Mouse (Mus musculus): ENCODE results near the gene Rhof.

Rhof gene

GRCm38 (mm10) chr5:123147569-123147968 lies 15.1 kb upstream of the Rhof start:
- DNase-seq, result no peak

GRCm38 (mm10) chr5:123146357-123146756 lies 13.9 kb upstream of the Rhof start:
- no peak for DNase-seq

DNA sequence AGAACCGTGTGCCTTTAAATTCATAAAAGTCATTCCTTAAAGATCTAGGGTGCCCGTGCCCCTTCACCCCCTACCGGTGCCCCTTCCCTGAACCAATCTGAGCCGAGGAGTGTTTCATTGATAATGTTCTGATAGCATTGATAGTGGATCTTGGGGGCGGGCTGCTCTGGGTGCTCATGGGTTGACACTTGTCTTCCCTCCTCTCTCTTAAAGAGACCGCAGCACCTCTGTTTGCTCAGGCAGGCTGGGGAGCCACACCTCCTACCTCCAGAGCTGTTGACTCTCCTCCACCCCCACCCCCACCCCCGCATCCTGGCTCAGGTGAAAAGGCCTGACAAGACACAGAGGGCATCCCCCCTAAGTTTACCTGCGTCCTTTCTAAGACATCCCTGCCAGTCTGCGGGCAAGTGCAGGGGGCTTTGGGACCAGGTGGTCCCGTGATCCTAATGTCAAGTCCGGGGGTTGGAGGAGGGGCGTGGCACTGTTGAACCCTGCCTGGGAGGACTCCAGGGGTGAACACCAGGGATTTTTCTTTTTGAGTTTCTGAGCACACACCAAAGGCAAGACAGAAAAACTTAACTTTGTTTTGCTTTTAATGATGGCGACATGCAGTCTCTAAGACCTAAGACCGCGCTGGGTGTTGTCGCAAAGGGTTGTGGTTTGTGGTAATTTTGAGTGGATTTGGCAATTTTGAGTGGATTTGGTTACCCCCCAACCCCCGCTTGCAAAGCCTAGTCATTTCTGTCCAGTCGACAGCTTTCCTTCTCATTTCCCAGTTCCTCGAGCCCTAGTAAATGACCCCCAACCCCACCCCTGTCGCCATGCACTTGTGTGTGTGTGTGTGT lies 12.5 kb upstream of the Rhof start:
- no peak for DNase-seq

DNA sequence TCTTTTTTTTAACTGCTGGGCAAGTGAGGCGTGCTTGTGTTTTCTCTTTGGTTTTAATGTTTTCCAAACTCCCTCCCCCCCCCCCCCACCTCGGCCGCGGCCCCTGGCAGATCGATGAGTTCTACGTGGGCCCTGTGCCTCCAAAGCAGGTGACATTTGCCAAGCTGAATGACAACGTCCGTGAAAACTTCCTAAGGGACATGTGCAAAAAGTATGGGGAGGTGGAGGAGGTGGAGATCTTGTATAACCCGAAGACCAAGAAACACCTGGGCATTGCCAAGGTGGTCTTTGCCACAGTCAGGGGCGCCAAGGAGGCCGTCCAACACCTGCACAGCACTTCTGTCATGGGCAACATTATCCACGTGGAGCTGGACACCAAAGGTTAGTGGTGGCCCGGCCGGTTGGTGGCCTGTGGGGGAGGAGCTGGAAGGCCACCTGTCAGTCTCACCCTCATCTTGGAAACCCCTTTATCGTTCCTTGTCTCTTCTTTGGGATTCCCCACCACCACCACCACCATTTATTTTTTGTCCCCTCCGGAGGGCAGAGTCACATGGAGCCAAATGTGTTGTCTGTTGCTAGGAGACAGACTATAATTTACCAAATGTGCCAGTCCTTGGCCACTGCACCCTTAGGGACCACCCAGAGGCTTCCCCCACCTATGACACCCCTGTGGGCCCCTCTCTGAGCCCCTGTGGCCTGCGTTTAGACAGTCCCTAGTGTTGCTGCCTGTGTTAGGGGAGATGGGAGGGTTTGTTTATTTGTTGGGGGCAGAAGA lies 11.7 kb upstream of the Rhof start:
- no peak for DNase-seq

DNA sequence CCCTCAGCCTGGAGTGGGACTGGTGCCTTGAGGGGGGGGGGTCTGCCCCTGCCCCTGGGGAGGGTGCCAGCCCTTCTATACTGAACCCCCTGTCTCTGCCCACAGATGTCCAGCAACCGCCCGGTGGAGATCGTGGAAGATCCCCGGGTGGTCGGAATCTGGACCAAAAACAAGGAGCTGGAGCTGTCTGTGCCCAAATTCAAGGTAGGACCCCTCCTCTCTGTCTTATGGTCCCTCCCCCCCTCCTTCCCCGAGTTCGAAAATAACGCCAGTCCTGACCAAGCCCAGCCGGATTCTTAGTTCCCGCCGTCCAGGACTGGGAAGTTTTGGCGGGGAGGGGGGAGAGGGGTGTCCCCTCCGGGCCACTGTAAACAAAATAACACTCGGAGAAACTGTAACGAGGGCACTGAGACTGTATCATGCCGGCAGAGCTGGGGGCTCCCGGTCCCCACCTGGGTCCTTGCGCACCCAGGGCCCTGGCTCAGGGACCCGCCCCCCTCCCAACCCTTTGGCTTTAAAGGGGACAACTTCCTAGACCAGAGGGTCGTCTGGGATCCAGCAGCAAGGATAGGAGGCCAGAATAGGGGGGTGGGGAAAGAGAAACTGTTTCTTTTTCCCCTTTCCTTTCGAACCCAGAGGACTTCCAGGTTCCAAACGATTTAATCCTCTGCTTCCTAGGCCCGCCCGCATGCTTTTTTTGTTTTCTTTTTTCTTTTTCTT lies 10.9 kb upstream of the Rhof start:
- peak in 1 of 2 experiments; percentile 35 for DNase-seq

GRCm38 (mm10) chr5:123142161-123143157 lies 10.0 kb upstream of the Rhof start, which contains the start of gene Setd1b:
Setd1b (plus strand) TSS chr5:123142193.
- DNase-seq, result peak; percentile 59 to 62

GRCm38 (mm10) chr5:123141555-123142160 lies 9.2 kb upstream of the Rhof start:
- DNase-seq, result peak in 1 of 2 experiments; percentile 52

DNA sequence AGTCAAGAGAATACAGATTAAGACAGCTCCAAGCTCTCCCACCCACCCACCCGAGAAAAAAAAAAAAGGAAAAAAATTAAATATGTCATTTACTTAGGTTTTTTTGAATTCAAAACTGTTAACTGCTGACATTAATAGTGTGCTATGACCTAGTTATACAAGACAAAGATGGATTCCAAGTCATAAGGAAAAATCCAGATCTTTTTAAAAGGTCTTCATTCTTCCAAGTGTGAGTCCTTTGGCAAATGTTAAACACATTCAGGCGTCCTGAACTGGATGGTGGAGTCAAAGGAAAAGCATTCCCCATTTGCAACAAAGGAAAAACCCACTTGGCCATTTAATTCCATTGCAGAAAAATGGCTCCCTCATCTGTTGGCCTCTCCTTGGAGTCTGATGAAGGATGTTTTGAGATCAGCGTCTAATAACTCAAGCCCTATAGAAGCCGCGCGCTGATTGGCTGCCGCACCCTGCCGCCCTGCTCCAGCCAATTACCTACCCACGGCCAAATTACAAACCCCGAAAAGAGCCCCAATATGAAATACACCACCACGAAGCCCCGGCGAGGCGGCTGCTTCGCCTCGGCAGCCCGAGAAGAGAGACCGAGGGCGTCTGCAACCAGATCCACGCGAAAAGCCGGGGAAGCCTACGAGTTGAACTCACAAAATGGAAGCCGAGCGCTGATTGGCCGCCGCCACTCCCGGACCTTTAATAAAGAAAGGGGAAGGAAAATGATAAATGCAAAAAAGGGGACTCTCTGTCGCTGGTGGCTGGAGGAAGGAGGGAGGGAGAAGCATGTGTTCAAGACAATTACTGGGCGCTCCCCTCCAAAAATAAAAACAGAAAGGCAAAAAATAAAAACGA lies 8.4 kb upstream of the Rhof start:
- peak; percentile 91 to 92 for DNase-seq

DNA sequence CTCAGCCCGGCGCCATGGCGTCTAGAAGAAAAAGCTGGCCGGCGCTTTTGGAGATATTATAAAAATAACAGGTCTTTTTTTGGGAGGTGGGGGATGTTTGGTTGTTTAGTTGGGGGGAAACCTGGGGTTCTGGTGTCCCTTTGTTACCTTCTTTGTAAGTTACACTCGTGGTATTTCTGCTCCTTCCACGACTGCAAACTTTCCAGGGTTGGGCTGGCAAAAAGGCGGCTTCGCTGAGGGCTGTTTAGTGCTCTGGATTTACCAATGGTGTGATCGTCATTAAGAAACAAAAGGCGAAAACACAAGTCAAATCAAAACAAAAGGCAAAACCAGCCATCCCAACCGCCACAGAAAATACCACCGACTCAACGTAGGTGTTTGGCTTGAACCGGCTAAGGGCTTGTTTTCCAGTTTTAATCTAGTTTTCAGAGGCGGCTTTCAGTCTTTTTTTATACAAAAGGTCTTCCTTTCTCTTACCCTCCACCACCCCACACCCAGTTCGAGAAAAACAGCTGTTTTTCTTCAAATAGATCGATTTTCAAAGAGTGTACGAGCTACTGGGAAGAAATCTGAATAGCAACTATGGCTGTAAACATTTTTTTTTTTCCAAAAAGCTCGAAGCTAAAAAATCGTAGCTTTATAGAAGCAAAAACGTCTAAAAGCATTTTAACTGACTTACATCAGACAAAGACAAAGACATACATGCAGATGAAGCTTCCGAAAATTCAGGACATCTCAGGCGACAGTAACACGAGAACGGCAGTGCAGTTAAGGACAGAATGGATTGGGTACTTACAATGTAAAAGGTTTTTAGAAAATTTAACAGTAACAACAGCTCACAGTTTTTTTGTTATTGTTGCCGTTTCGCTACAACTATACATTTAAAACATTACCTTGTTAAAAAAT lies 7.5 kb upstream of the Rhof start:
- DNase-seq, result peak in 1 of 2 experiments; percentile 21

- DNase-seq, result peak; percentile 73 to 75
Observed at GRCm38 (mm10) chr5:123138953-123139721, 6.6 kb upstream of the Rhof start.

DNA sequence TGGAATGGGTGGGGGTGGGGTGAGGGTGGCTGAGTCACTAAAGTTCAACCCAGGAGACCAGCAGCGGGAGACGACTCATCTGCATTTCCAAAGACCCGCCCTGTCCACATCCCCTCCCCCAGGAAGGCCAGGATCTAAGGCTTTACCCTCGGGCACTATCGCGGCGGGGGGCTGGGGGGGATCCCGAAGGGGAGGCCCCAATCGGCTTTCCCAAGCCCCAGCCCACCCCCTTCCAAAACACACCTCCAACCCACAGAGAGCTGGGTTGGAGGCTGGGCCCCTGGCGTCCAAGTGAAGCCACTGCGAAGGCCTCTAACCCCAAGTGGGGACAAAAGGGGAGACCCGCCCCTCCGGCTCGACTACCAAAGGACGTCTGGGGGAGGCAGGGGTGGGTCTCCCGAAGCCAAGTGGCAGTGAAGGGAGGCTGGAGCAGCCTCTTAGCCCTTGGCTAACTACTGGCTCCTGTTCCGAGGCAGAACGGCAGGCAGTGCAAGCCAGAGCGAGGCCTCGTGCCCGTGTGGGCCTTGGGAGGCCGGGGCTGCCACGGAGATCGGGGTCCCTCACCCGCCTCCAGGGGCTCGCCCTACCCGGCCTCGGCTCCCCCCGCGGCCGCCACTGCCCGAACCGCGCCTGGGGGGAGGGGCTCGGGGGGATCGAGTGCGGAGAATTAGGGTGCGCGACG lies 5.9 kb upstream of the Rhof start:
- DNase-seq, result peak; percentile 53

- no peak for DNase-seq
Observed at GRCm38 (mm10) chr5:123137910-123138229, 5.4 kb upstream of the Rhof start.

DNA sequence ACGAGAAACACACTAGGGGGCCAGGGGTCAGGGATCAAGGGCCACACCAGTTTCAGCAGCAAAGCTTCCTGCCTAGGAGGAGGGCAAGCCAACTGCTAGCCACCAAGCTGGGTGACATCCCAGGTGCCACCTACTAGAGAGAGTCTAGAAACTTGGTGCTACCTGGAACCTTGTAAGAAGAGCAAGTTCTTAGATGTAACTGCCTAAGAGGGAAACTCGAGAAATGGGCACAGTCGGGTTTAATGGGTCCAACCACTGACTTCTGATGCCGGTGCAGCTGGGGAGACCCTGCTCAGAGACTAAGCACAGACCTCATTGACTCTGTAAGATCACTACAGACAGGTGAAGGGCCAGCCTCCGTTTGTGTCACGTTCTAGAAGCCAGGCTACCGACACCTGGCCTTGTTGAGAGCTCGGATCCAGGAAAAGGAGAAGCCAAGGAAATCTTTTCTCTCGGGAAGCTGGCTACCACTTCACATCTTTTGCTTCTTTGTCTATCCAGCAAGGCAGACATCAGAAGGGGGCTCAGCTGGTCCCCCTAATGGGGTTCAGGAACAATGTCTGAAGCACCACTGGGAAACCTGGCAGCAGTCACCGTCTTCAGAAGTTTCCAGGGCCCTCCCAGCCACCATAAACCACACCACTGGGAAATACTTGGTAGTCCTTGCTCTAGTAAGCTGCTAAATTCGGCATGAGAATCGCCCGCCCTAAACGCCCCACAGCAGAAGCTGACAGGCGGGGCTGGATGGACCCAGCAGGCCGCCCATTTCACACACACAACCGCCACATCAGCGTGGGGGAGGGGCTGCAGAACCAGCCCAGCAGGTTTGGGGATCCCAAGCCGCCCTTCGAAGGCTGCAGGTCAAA lies 4.8 kb upstream of the Rhof start:
- DNase-seq, result peak; percentile 44 to 46

DNA sequence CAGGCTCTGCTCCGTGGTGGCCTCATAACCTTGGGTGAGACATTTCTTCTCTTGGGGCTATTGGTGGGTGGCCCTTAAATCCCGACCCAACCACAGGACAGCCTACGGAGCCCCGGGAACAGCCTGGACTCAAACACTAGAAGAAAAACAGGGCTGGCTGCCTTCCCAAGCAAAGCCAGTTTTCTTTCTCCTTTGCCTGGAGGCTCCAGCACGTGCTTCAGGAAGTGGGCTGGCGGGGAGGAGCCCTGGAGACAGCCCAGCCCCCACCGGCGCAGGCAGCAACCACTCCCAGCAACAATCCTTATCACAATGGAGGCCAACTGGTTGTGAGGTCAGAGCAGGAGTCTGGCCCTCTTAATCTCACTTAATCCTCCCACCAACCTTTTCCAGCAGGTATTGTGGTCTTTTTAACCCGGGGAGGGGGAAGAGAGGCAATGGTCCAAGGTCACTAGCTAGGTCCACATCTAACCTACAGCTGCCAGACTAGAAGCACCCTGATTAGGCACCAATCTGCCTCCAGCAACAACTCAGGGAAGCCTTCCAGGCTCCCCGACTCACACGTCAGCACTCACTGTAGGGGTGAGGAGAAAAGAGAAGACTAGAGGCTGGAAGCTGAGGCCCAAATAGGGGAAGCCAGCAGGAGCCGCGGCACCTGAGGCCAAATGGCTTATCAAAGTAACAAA lies 4.0 kb upstream of the Rhof start:
- DNase-seq, result peak; percentile 51 to 55

DNA sequence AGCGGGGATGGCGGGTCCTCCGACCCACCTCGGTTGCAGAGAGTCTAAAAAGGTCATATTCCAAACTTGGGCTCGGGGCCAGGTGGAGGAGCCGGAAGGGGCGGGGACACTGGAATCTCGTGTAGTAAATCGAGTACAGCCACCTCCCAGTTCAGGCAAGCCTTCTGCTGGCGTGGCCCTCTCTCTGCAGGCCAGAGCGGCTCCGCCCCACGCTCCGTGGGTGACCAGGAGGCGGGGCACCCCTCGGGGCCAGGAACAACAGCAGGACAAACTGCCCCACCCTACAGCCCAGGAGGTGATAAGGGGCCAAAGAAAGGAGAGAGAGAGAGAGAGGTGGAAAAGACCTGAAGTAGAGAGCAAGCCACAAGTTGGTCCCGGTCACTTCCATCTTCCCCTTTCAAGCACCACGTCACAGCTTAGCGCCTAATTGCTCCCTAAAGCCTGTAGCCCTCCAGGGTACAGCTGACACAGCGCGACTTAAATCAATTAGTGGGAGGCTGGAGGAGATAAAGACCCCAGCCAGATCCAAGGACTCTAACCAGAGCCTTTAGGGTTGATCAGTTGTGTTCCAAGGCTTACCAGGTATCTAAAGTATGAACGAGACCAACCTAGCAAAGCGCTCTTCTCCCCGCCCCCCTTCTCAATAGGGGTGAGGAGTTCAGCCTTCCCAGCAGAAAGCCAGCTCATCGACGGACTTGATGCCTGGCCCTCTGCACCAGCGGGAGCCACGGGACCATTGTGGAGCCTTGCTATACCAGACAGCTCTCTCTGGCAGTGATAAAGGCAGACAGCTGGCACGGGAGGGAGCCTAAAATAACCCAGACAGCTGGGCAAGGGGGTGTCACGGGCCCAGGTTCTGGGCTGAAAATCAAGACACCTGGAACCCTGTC lies 3.2 kb upstream of the Rhof start:
- DNase-seq, result no peak
